Mouse (Mus musculus): ENCODE results near the gene Amigo2.
A peak's percentile ranks its signal among the peaks of the same experiment; 100 is the strongest.

DNA sequence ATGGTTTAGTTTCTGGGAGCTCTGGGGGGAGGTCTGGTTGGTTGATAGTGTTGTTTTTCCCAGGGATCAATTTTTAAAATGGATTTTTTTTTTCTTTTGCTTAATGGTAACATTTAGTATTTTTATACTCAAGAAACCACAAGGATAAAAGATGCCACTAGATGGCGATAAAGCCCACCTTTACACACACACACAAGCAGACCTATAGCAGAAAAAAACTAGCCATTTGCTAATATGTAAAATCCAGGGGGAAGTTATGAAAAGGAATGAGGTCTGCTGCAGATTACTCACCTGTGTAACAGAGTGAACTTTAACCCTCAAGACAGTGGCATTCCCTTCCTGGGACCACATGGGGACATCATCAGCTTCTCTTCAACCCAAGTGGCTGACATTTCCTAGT, 51.5 kb downstream of the Amigo2 start:
- TF ChIP-seq CTCF (conservative IDR thresholded peaks at IDR 0.05; ENCODE audit: low read length): peak; percentile 45
- TF ChIP-seq NANOG (IDR thresholded peaks at IDR 0.05; ENCODE audit: borderline replicate concordance, low read length): no peak

All from E14TG2a.4 (cell line).